Mouse (Mus musculus): Measurements from ENCODE around the gene Mapk10. TPM values are rescaled to one million over a fixed set of nuclear protein-coding genes. Genes with fewer than 3 reads are reported as not detected.

Mapk10 gene
- polyA plus RNA-seq, 1 experiment from 2014 or later: 7.2 TPM

DNA sequence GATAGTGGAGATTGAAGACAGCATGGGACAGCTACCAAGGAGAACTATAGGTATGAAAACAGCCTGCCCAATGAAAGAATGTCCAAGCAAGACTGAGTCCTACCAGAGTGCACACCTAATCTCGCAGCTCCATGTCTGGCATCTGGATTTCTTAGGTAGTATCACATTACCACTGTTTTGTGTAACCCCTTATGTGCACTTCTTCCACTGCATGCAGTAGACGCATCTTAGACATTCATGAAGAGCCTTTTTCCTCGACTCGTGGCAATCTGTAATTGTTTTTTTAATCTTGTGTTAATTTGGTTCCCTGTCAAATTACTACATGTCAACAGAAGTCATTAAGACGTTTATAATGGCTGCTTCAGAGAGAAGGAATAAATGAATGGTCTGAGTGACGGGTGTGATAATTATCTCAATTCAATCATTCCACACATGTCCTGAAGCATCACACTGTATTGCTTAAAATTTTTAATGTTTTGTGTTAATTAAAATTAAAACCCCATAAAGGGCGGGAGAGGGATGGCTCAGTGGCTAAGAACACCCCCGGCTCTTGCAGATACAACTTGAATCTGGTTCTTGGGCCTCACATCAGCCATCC lies 160.7 kb downstream of the Mapk10 start:
- Histone ChIP-seq H3K4me1 (ENCODE audit: control insufficient read depth, insufficient read depth, low read length) (no peaks in the 10 kb centered on the region), H3K27me3 (ENCODE audit: control insufficient read depth, insufficient read depth, low read length) (no peaks in the 10 kb centered on the region), H3K9me3 (replicated peaks; ENCODE audit: control insufficient read depth, low read length) (no peaks in the 10 kb centered on the region), H3K9ac (ENCODE audit: low read length) (no peak overlapping the region), H3K36me3 (ENCODE audit: control insufficient read depth, insufficient read depth, low read length) (no peaks in the 10 kb centered on the region), H3K27ac (ENCODE audit: low read length) (no peak overlapping the region), H3K4me2 (ENCODE audit: low read depth, low read length) (no peak overlapping the region), H3K4me3 (replicated peaks; ENCODE audit: low read length) (no peak overlapping the region)
- WGBS: 71% methylated on average over 8 of the region's 8 CpGs
- ATAC-seq (ENCODE audit: insufficient read depth, low FRiP score): no peak

DNA sequence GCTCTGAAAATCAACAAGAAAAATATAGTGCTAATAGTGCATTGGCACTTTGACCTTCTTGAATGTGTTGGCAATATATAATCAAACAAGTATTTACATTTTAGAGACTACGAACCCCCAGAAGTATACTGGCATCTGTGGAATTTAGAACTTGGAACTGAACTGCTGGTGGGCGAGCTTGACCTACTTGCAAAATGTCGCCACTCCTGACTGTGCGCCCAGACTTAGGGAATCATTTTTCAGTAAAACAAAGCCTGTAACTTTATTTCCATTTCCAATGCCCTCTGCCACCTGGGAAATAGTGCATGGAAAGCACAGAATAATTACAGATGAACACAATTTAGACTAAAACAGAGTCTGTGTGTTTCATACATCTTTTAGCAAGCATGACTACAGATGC lies 163.1 kb downstream of the Mapk10 start:
- H3K9me3 ChIP-seq (replicated peaks; ENCODE audit: control insufficient read depth, low read length): no peaks in the 10 kb centered on the region
- H3K4me1 ChIP-seq (ENCODE audit: control insufficient read depth, insufficient read depth, low read length): no peaks in the 10 kb centered on the region
- no peak for ATAC-seq (ENCODE audit: insufficient read depth, low FRiP score)
- H3K9ac ChIP-seq (ENCODE audit: low read length): no peak overlapping the region
- H3K36me3 ChIP-seq (ENCODE audit: control insufficient read depth, insufficient read depth, low read length): no peaks in the 10 kb centered on the region
- H3K4me3 ChIP-seq (replicated peaks; ENCODE audit: low read length): no peak overlapping the region
- no peak overlapping the region for H3K4me2 ChIP-seq (ENCODE audit: low read depth, low read length)
- no peak overlapping the region for H3K27ac ChIP-seq (ENCODE audit: low read length)
- WGBS: 71% methylated on average over 4 of the region's 4 CpGs
- H3K27me3 ChIP-seq (ENCODE audit: control insufficient read depth, insufficient read depth, low read length): no peaks in the 10 kb centered on the region

GRCm38 (mm10) chr5:103037752-103038151 lies 173.4 kb downstream of the Mapk10 start:
- no peaks in the 10 kb centered on the region for H3K27me3 ChIP-seq (ENCODE audit: control insufficient read depth, insufficient read depth, low read length)

GRCm38 (mm10) chr5:103028940-103029621 lies 182.1 kb downstream of the Mapk10 start:
- Histone ChIP-seq H3K27ac (ENCODE audit: low read length) (no peak overlapping the region), H3K4me2 (ENCODE audit: low read depth, low read length) (no peak overlapping the region), H3K4me1 (ENCODE audit: control insufficient read depth, insufficient read depth, low read length) (no peaks in the 10 kb centered on the region), H3K9ac (ENCODE audit: low read length) (no peak overlapping the region), H3K4me3 (replicated peaks; ENCODE audit: low read length) (no peak overlapping the region), H3K36me3 (ENCODE audit: control insufficient read depth, insufficient read depth, low read length) (no peaks in the 10 kb centered on the region), H3K27me3 (ENCODE audit: control insufficient read depth, insufficient read depth, low read length) (no peaks in the 10 kb centered on the region), H3K9me3 (replicated peaks; ENCODE audit: control insufficient read depth, low read length) (no peaks in the 10 kb centered on the region)
- ATAC-seq (ENCODE audit: insufficient read depth, low FRiP score): no peak
- WGBS: 70% methylated on average over 13 of the region's 13 CpGs

More at GRCm38 (mm10) chr5:103037752-103038151, 173.4 kb downstream of the Mapk10 start:
- Histone ChIP-seq H3K9ac (ENCODE audit: low read length) (no peak overlapping the region), H3K4me3 (replicated peaks; ENCODE audit: low read length) (no peak overlapping the region), H3K4me1 (ENCODE audit: control insufficient read depth, insufficient read depth, low read length) (no peaks in the 10 kb centered on the region), H3K36me3 (ENCODE audit: control insufficient read depth, insufficient read depth, low read length) (no peaks in the 10 kb centered on the region), H3K27ac (ENCODE audit: low read length) (no peak overlapping the region), H3K9me3 (replicated peaks; ENCODE audit: control insufficient read depth, low read length) (no peaks in the 10 kb centered on the region), H3K4me2 (ENCODE audit: low read depth, low read length) (no peak overlapping the region)
- 91% methylated on average over 3 of the region's 3 CpGs for WGBS
- ATAC-seq (ENCODE audit: insufficient read depth, low FRiP score): no peak

DNA sequence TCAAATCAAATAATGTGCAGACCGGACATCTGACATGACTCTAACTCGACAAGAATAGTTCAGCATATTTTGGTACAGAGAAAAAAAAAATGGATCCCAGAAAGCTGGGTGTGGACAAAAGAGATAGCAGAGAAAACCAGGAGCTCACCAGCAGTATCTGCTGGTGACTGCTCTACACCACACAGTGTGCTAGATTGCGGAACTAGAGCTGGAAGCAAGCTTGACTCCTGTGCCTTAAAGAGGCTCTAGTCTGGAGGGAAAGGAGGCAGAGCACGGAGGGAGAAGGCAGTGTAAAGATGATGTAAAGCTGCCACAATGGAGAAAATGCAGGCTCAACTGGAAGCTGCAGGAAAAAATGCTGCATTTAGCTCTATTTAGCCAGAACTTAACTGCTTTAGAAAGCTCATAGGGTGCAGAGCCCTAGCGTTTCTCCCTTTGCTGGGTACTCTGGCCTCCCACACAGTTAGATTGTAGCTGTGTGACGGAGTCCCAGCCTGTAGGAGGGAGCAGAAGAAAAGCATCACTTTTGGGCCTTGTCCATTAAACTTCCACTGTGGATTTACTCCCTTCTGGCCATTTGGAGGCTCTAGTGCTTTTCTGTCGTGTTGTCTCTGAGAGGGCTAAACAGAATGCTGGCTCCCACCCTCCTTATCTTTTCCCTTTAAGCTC lies 188.5 kb downstream of the Mapk10 start:
- Histone ChIP-seq H3K4me3 (replicated peaks; ENCODE audit: low read length) (no peak overlapping the region), H3K9me3 (replicated peaks; ENCODE audit: control insufficient read depth, low read length) (no peaks in the 10 kb centered on the region), H3K9ac (ENCODE audit: low read length) (no peak overlapping the region), H3K27ac (ENCODE audit: low read length) (no peak overlapping the region; the same call in 1 of the 2 replicates), H3K27me3 (ENCODE audit: control insufficient read depth, insufficient read depth, low read length) (no peaks in the 10 kb centered on the region), H3K4me2 (ENCODE audit: low read depth, low read length) (no peak overlapping the region), H3K4me1 (ENCODE audit: control insufficient read depth, insufficient read depth, low read length) (no peaks in the 10 kb centered on the region), H3K36me3 (ENCODE audit: control insufficient read depth, insufficient read depth, low read length) (no peaks in the 10 kb centered on the region)
- ATAC-seq (ENCODE audit: insufficient read depth, low FRiP score): no peak
- WGBS: 54% methylated on average over 7 of the region's 7 CpGs

- WGBS: 81% methylated on average over 8 of the region's 8 CpGs
- H3K27me3 ChIP-seq (ENCODE audit: control insufficient read depth, insufficient read depth, low read length): no peaks in the 10 kb centered on the region
- H3K4me1 ChIP-seq (ENCODE audit: control insufficient read depth, insufficient read depth, low read length): no peaks in the 10 kb centered on the region
- no peak overlapping the region for H3K27ac ChIP-seq (ENCODE audit: low read length)
- no peaks in the 10 kb centered on the region for H3K36me3 ChIP-seq (ENCODE audit: control insufficient read depth, insufficient read depth, low read length)
- no peak overlapping the region for H3K9ac ChIP-seq (ENCODE audit: low read length)
- ATAC-seq (ENCODE audit: insufficient read depth, low FRiP score): no peak
- no peaks in the 10 kb centered on the region for H3K9me3 ChIP-seq (replicated peaks; ENCODE audit: control insufficient read depth, low read length)
- H3K4me3 ChIP-seq (replicated peaks; ENCODE audit: low read length): no peak overlapping the region
- H3K4me2 ChIP-seq (ENCODE audit: low read depth, low read length): no peak overlapping the region
Measured at GRCm38 (mm10) chr5:103021479-103021878, 189.7 kb downstream of the Mapk10 start.

GRCm38 (mm10) chr5:103020954-103021353 lies 190.2 kb downstream of the Mapk10 start:
- H3K27me3 ChIP-seq (ENCODE audit: control insufficient read depth, insufficient read depth, low read length): no peaks in the 10 kb centered on the region
- no peak for ATAC-seq (ENCODE audit: insufficient read depth, low FRiP score)
- no peaks in the 10 kb centered on the region for H3K9me3 ChIP-seq (replicated peaks; ENCODE audit: control insufficient read depth, low read length)
- no peak overlapping the region for H3K27ac ChIP-seq (ENCODE audit: low read length)
- WGBS: 63% methylated on average over 3 of the region's 3 CpGs
- H3K36me3 ChIP-seq (ENCODE audit: control insufficient read depth, insufficient read depth, low read length): no peaks in the 10 kb centered on the region
- no peaks in the 10 kb centered on the region for H3K4me1 ChIP-seq (ENCODE audit: control insufficient read depth, insufficient read depth, low read length)
- no peak overlapping the region for H3K4me3 ChIP-seq (replicated peaks; ENCODE audit: low read length)
- H3K9ac ChIP-seq (ENCODE audit: low read length): no peak overlapping the region
- no peak overlapping the region for H3K4me2 ChIP-seq (ENCODE audit: low read depth, low read length)

GRCm38 (mm10) chr5:103020127-103020526 lies 191.0 kb downstream of the Mapk10 start:
- Histone ChIP-seq H3K27me3 (ENCODE audit: control insufficient read depth, insufficient read depth, low read length) (no peaks in the 10 kb centered on the region), H3K4me3 (replicated peaks; ENCODE audit: low read length) (no peak overlapping the region), H3K4me1 (ENCODE audit: control insufficient read depth, insufficient read depth, low read length) (no peaks in the 10 kb centered on the region), H3K9ac (ENCODE audit: low read length) (no peak overlapping the region), H3K9me3 (replicated peaks; ENCODE audit: control insufficient read depth, low read length) (no peaks in the 10 kb centered on the region), H3K27ac (ENCODE audit: low read length) (no peak overlapping the region), H3K4me2 (ENCODE audit: low read depth, low read length) (no peak overlapping the region), H3K36me3 (ENCODE audit: control insufficient read depth, insufficient read depth, low read length) (no peaks in the 10 kb centered on the region)
- no peak for ATAC-seq (ENCODE audit: insufficient read depth, low FRiP score)
- 87% methylated on average over 5 of the region's 5 CpGs for WGBS

DNA sequence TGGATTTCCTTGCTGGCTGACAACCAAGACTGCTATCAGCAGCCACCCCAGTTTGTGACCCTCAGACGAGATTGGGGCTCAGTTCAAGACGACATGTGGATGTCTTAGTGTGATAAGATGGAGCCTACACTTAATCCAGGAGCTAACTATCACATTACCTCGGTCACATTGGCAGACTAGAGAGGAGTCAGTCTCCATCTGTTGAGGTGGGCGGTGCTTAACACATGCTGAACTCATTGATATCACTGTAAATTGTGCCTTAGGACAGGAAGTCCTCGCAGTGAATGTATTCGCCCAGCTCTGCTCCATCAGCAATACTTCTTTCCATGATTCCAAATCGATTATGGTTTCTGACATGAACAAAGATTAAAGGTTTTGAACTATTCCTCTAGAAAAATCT lies 193.5 kb downstream of the Mapk10 start:
- Histone ChIP-seq H3K4me3 (replicated peaks; ENCODE audit: low read length) (no peak overlapping the region), H3K36me3 (ENCODE audit: control insufficient read depth, insufficient read depth, low read length) (no peaks in the 10 kb centered on the region), H3K9me3 (replicated peaks; ENCODE audit: control insufficient read depth, low read length) (no peaks in the 10 kb centered on the region), H3K4me1 (ENCODE audit: control insufficient read depth, insufficient read depth, low read length) (no peaks in the 10 kb centered on the region), H3K27me3 (ENCODE audit: control insufficient read depth, insufficient read depth, low read length) (no peaks in the 10 kb centered on the region), H3K4me2 (ENCODE audit: low read depth, low read length) (no peak overlapping the region), H3K27ac (ENCODE audit: low read length) (no peak overlapping the region), H3K9ac (ENCODE audit: low read length) (no peak overlapping the region)
- no peak for ATAC-seq (ENCODE audit: insufficient read depth, low FRiP score)
- WGBS: 72% methylated on average over 7 of the region's 7 CpGs
